Mouse (Mus musculus): ENCODE data around the gene Taok3.
"Not testable (repeated sequence)": the region's sequence is repeated elsewhere in the genome, so short reads cannot be mapped to it uniquely, and the experiment has no call there.

The Taok3 gene

GRCm38 (mm10) chr5:117269395-117269794 is 149.5 kb downstream of the Taok3 start:
- DNase-seq: no peak

DNA sequence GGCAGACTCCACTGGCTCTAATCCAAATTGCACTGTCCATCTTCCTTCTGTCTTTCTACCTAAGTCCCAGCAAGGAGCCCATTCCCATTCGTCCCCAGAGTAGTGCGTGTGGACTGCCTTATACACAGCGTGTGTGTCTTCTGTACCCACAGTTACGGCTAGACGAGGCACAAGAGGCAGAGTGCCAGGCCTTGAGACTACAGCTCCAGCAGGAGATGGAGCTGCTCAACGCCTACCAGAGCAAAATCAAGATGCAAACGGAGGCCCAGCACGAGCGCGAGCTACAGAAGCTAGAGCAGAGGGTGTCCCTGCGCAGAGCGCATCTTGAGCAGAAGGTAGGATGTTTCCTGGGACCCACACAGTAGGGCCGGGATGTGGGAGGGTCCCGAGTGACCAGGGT is 152.0 kb downstream of the Taok3 start:
- no peak for DNase-seq

- peak; percentile 53 for DNase-seq
Observed at GRCm38 (mm10) chr5:117274817-117275216, 154.9 kb downstream of the Taok3 start.

- no peak for DNase-seq
Observed at GRCm38 (mm10) chr5:117277784-117278183, 157.9 kb downstream of the Taok3 start.

DNA sequence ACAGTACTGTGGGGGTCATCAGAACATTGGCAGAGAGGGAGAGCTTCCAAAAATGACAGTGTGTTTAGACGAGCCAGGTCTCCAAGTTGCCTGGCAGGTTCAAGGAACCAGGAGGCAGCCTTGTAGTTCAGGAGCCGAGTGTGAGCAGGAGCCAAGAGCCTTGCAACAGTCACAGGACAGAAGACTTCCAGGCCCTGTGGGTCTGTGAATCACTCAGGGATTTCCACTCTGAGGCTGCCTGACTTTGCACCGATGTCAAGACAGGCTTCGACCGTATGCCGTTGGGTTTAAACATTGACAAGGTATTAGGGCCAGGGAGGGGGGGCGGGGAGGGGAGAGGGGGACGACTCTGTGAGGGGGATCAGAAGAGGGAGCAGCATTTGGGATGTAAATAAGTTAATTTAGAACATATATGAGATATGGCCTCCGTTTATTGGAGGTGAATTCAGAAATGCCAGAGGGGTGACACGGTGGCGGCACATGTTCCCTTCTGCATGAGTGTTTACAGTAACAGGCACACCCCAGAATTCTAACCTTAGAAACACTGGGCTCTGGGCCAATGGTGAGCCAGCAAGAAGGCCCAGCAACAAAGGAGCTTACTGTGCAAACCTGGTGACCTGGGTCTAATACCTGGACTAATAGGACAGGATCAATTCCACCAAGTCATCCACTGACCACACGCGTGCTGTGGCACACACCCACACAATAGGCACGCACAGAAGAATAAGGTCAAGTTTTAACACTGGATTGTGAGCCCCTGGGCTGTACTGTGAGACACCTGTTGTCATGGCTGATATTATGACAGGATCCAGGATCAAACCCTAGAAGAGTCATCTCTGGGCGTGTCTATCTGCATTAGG is 159.1 kb downstream of the Taok3 start:
- peak; percentile 40 for DNase-seq

DNA sequence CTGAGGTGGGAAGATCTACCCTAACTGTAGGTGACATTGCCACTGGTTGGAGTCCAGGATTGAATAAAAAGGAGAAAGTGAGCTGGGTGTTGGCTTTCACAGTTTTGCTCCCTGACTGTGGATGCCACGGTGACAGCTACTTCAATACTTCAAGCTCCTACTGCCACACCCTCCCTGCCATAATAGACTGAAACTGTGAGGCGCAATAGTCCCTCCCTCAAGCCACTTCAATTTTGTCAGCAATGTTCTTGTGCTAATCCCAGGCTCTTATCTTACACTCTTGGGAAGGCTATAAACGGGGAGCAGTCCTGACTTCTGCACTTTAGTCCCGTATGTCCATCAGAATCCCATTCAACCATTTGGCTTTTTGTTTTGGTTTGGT is 159.7 kb downstream of the Taok3 start:
- no peak for DNase-seq

GRCm38 (mm10) chr5:117281536-117281935 is 161.6 kb downstream of the Taok3 start:
- DNase-seq: no peak

DNA sequence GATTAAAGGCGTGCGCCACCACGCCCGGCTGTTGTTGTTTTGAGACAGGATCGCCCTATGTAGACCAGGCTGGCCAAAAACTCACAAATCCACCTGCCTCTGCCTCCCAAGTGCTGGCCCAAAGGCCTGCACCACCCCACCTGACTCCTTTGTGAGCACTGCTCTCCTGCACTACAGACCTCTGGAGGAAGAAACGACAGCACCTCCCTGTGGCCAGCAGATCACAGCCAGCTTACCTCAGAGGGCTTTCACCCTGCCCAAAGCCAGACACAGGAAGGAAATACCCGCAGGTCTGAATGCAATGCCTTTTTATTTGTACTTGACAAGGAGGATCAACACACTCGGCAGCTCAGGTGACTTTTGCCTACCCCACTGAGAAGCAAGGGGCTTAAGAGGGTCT is 162.4 kb downstream of the Taok3 start:
- DNase-seq: no peak

DNA sequence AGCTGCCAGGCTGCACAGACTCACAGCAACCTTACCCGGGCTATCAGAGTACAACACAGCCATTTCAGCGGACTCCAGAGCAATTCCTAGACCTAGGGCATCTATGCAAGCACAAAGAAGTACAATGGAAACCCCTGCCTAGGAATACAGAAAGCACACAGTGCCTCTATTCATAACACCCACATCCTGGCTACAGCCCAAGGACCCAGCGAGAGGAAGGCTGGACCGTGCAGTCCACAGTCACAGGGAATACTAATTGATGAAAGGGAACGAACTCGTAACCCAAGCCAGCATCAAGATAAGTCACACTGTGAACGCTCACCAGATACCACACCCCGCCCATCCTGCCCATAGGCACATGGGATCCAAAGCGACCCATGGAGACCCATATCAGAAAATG is 164.1 kb downstream of the Taok3 start:
- DNase-seq: peak; percentile 36

DNA sequence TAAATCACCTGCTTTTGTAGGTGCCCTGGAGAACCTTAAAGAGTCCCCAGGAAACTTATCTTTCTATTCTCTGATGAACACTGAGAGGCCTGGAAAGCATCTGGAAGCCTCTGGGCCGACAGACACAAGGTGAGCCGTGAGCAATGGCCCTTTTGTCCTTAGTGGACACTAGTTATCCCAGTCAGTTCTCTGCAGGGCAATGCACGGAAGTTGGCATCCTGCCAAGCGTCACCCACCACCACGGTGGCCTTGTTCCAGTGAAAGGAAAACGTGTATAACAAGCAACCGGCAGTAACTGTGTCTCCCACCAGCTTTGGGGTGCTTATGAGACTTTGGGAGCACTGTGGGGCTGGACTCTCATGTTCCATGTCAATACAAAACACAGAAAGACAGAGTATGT is 164.8 kb downstream of the Taok3 start:
- peak; percentile 20 for DNase-seq

DNA sequence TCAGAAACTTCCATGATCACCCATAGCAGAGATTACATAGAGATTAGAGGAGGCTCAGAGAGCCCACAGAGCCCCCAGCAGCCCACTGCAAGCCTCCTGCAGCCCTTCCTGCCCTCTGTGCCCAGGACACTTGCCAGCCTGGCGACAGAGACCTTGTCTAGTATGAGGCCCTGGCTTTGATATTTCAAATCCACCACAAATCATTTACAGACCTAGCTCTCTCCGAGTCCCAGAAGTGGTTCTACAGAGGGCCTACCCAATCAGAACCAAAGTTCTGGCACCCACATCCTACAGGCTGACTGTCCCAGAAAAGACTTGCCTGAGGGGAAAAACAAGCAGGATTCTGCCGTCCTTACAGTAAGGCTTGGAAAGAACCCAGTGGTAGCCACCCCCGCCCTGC is 165.3 kb downstream of the Taok3 start:
- DNase-seq: no peak

DNA sequence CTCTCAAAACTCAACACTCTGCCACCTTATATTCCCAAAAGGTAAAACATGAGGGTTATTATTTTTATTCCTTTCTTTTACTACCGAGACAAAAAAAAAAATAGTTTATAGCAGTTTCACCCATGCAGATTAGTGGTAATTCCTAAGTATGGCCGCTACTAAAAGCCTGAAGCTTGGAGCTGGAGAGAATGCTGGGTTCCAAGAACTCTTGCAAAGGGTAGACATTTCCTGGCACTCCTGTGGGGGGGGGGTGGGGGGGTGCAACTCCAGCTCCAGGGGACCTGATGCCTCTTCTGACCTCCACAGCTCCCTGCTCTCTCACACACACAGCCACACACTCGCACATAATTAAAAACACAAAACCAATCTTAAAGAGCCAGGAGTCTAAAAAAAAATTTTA is 166.4 kb downstream of the Taok3 start:
- DNase-seq: no peak

DNA sequence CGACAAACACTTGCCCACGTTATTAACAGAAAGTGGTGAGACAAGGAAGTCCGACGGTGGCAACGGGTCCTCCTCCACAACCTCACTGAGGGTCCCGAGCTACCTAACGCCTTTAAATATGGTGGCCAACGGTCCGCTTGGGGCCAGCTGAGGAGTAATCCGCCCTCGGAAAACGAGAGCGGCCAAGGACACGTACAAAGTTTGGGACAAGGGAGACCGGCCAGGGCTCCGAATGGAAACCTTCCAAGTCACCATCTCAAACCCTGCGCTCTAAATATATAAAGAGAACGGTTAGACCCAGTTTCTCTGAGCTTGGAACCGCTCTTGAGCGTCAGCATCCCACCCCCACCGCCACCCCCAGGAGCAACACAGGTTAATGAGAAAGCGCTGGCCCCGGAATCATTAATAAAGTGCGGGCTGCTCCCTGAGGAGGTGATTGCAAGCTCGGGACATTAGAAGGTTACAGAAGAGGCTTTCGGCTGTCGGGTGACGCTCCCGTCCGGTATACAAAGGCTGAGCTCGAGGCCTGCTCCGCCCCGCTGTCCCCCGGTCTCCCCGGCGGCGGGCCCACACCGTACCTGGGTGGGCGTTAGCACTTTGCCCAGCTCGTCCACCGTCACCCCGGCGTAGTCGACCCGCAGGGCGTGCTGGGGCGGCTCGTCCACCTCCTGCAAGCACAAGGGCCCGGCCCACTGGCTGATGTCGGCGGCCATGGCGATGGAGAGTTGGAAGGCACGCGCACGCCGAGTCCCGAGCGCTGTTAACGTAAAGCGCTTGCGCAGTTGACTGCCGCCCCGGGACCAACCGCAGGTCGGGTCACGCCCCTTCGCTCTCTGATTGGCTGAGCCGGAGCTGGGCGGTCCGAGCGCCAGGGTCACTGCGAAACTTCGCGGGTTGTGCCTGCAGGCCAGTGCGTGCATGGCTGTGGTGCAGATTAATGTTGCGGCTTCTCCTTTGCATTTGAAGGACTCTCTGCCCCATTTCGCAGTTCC is 167.2 kb downstream of the Taok3 start, which contains the start of gene Pebp1:
TSS of gene Pebp1 (minus strand) at position 795 of the 992 bp plus-strand sequence.
- DNase-seq: peak; percentile 97

GRCm38 (mm10) chr5:117289646-117290045 is 169.7 kb downstream of the Taok3 start:
- no peak for DNase-seq

GRCm38 (mm10) chr5:117290081-117290480 is 170.2 kb downstream of the Taok3 start:
- no peak for DNase-seq

DNA sequence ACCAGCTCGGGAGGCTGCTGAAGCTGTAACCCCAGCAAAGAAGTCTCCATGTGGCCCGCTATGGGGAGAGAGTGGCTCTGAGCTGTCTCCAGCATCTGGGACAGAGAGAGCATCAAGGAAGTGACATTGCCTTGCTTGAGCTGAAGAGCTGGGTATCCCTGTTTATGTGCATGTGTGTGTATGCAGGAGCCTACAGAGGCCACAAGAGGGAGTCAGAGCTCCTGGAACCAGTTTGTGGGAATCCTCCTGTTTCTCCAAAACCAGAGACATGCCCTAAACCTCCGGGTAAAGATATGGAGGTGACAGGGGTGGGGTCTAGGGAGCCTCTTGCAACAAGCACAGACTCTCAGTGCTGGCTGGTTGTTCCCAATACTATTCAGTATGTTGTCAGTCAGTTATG is 171.4 kb downstream of the Taok3 start:
- no peak for DNase-seq

GRCm38 (mm10) chr5:117292547-117292946 is 172.6 kb downstream of the Taok3 start:
- no peak for DNase-seq

GRCm38 (mm10) chr5:117293776-117294175 is 173.8 kb downstream of the Taok3 start:
- DNase-seq: not testable (repeated sequence)

DNA sequence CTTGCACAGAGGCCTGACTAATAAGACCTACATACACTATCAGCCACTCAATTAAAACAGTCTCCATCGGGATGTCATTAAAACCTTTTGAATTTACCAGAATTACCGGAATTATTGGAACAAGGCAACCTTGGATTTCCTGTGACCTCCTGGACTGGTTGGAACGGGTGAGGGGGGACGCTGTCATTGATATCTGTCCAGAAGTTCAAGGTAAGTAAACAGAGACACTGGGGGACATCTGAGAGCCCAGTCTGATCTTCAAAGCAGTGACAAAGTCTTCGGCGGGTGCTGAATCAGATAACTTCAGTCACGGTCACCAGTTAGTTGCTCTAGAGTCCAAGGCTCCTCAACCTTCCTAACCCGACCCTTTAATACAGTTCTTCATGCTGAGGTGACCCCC is 175.1 kb downstream of the Taok3 start:
- DNase-seq: no peak

- no peak for DNase-seq
Observed at GRCm38 (mm10) chr5:117302899-117303298, 183.0 kb downstream of the Taok3 start.

DNA sequence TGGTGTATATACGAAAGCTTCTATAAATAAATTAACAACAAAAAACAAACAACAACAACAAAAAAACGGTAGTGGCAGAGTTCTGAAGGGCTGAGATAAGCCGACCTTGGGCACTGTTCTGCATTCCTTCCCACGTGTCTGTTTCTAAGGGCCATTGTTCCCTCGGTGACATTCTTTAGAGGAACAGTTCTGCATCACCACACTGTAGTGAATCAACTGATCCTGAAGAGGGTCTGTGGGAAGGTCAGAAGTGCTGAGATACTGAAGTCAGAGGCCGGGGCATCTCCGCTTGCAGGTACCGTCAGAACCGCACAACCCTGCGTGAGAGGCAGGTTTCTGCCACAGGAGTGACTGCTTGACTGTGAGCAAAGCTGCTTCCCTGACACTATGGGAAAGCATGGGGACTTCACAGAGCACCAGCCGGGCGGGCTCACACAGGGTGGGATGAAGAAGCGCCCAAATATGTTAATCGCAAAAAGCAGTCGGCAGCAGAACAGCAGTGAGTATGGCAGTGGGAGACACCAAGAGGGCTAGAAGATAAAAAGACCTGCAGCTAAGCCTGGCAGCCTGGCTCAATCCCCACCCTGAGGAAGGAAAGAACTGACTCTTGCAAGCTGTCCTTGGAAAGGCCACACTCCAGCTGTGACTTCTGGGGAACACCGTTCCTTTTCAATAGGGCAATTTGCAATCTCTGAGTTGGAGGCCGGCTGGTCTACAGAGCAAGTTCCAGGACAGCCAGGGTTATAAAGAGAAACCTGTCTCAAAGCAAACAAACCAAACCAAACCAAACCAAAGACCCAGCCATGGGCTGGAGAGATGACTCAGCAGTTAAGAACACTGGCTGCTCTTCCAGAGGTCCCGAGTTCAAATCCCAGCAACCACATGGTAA is 184.0 kb downstream of the Taok3 start:
- no peak for DNase-seq

DNA sequence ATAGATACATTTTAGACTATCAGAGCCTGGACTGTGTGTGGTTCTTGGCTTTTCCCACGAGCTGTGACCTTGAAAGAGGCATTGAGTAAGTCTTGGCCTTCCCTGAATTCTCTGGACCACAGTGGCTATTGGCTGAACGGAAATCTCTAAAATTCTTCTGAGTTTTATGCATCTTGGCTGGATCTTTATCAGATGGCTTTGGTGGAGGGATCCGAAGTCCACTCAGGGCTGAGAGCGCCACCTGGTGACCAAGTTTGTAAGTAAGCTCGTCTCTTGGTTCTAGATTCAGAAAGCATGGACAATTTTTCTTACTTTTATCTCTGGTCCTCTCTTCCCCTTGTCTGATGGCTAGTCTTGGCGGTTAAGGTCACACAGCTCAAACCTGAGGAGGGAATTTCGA is 185.0 kb downstream of the Taok3 start:
- DNase-seq: peak; percentile 78

DNA sequence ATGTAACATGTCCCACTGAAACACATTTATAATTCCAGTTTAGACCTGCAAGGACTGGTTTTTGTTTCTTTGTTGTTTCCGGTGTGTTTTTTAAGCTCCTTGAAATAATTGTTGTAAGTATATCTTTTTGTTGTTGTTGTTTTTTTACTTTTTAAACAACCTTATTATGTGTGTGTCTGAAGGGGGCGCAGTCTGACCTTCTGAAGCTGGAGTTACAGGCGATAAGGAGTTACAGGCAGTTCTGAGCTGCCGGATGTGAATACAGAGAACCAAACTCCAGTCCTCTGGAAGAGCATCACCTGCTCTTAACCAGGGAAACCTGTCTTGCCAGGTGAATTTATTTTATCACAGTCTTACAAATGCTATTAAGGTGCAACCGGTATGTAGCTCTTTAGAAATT is 185.8 kb downstream of the Taok3 start:
- no peak for DNase-seq
